Mouse (Mus musculus) stomach, embryonic 16.5 days (tissue): ENCODE measurements around the gene Ap1s1. TPM values are rescaled to one million over a fixed set of nuclear protein-coding genes. Genes with fewer than 3 reads are reported as not detected.

Source experiments
- ATAC-seq: fragments of 200-750 bp; cut with Nextera tagmentation; 2 replicates; pipeline ENCODE4 v1.8.0; 2017; ENCODE audit warnings: moderate number of reproducible peaks, moderate TSS enrichment; ENCODE audit not compliant: insufficient read depth, low FRiP score
- H3K27ac ChIP-seq: fragments of 300-500 bp; sonication (generic); 2 replicates; pipeline ENCODE4 v1.5.1; 2014; ENCODE audit warnings: low read length
- H3K27me3 ChIP-seq: fragments of 300-500 bp; sonication (generic); 2 replicates; pipeline ENCODE4 v1.6.1; 2014; ENCODE audit warnings: low read length, control low read depth, mixed read lengths; ENCODE audit not compliant: control insufficient read depth, insufficient read depth
- H3K36me3 ChIP-seq: fragments of 300-500 bp; sonication (generic); 2 replicates; pipeline ENCODE4 v1.6.1; 2014; ENCODE audit warnings: low read length; ENCODE audit not compliant: control insufficient read depth, insufficient read depth
- H3K4me1 ChIP-seq: fragments of 300-500 bp; sonication (generic); 2 replicates; pipeline ENCODE4 v1.6.1; 2014; ENCODE audit warnings: low read length, control low read depth, mixed read lengths; ENCODE audit not compliant: control insufficient read depth, insufficient read depth
- H3K4me2 ChIP-seq: fragments of 300-500 bp; sonication (generic); 2 replicates; pipeline ENCODE4 v1.6.1; 2014; ENCODE audit warnings: low read depth, low read length, mixed read lengths
- H3K4me3 ChIP-seq: fragments of 300-500 bp; sonication (generic); replicated peaks from 2 replicates; pipeline ENCODE4 v1.5.1; 2014; ENCODE audit warnings: mild to moderate bottlenecking, low read length
- H3K9ac ChIP-seq: fragments of 300-500 bp; sonication (generic); 2 replicates; pipeline ENCODE4 v1.6.1; 2014; ENCODE audit warnings: low read length
- H3K9me3 ChIP-seq: fragments of 300-500 bp; sonication (generic); replicated peaks from 2 replicates; pipeline ENCODE4 v1.6.1; 2016; ENCODE audit warnings: low read length, control low read depth; ENCODE audit not compliant: control insufficient read depth
- WGBS: fragments of 180-500 bp; shearing (Covaris S2); extraction: QIAGEN DNeasy Blood & Tissue Kit; methylation state at CpG from one replicate; pipeline ENCODE4 v1.1.7; 2014; 5-methylcytosine and 5-hydroxymethylcytosine counted together
- polyA plus RNA-seq: library from polyadenylated mRNA; unstranded; fragments of >200 nt; fragmentation: Nextera tagmentation; extraction: Ambion mirVana; gene quantifications from 2 replicates; pipeline ENCODE4 v1.2.1, GENCODE M21; 2015

Ap1s1 gene
- polyA plus RNA-seq, 1 experiment from 2014 or later: 187 TPM

DNA sequence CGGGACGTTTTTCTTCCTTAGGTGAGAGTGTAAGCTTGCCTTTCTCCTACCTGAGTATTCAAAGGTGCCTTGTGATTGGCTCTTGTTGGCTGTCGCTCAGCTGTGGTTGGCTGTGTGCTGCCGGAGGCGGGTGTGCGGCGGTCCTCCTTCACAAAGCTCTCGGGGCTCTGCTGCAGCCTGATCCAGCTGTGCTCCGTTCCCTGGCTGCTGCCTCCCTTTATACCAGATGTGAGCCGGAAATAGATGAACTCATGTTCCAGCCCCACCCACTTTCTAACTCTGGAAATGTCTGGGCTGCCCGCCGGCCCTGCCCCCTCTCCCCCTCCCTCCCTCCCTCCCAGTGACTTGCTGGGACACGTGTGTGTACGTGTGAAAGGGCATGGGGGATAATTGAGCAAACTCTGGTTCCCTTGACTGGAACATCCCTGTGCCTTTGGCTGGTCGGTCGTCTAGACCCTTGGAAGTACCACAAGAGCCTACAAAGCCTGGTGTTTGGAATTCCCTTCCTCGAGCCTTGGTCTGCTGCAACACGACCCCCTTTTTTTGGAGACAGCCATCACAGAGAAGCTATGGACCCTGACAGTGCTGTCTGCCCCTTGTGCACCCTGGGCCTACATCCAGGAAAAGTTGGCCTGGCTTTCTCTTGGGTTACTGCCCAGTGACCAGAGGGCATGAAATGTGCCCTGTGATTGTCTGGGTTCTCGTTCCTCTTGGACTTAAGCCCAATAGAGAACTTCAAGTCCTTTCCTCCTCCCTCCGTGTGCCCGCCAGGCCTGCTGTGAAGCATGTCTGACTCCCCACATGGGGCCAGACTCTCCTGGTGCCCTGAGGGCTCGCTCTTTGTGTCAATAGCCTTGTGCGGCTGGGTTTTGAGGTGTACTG is 26.4 kb upstream of the Ap1s1 start, which contains the start of gene Serpine1:
Gene Serpine1, minus strand, starts transcription at position 190 of the 882 bp plus-strand sequence.
- Histone ChIP-seq H3K27ac (peak within 1 kb of the TSS; percentile 86), H3K4me1 (peaks cover 31% of the 10 kb centered on the region), H3K9ac (peak within 1 kb of the TSS; percentile 37; the same call in 1 of the 2 replicates)

DNA sequence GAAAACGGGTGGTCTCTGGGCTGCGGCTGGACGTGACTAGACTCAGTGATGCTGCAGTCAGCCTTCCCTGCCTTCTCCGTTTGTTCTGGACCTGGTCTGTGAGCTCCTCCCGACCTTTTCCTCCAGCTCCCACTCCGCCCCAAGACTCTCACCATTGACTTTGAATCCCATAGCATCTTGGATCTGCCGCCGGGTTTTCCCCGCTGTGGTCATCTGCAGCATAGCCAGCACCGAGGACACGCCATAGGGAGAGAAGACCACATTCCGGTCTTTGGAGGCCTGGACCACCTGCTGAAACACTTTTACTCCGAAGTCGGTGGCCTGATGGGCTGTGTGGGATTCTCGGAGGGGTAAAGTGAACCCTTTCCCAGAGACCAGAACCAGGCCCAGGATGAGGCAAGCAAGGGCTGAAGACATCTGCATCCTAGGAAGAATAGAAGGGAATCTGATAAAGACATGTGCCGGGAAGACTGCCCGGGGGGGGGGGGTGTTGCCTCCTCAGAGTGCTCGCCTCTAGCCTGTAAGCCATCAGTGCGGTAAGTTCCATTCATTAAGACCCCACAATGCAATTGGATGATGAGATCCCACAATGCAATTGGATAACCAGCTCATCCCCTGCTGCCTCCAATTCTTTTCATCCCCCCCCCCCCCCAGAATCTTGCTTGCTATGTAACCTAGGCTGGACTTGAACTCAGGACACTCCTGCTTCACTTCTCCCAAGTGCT is 25.1 kb upstream of the Ap1s1 start:
- H3K27me3 ChIP-seq: no peaks in the 10 kb centered on the region
- H3K4me3 ChIP-seq: no peak overlapping the region
- 83% methylated on average over 19 of the region's 19 CpGs for WGBS
- no peak overlapping the region for H3K4me2 ChIP-seq
- no peaks in the 10 kb centered on the region for H3K36me3 ChIP-seq
- no peak overlapping the region for H3K27ac ChIP-seq
- H3K9me3 ChIP-seq: no peaks in the 10 kb centered on the region
- H3K4me1 ChIP-seq: peaks cover 26% of the 10 kb centered on the region
- no peak for ATAC-seq
- H3K9ac ChIP-seq: no peak overlapping the region; the same call in 1 of the 2 replicates

More for the DNA sequence above, 26.4 kb upstream of the Ap1s1 start, which contains the start of gene Serpine1:
- Histone ChIP-seq H3K9me3 (no peaks in the 10 kb centered on the region), H3K4me2 (peak within 1 kb of the TSS; percentile 44), H3K4me3 (peak within 1 kb of the TSS; percentile 17), H3K36me3 (no peaks in the 10 kb centered on the region), H3K27me3 (no peaks in the 10 kb centered on the region)
- ATAC-seq: peak; percentile 91
- 15% methylated on average over 23 of the region's 23 CpGs for WGBS

DNA sequence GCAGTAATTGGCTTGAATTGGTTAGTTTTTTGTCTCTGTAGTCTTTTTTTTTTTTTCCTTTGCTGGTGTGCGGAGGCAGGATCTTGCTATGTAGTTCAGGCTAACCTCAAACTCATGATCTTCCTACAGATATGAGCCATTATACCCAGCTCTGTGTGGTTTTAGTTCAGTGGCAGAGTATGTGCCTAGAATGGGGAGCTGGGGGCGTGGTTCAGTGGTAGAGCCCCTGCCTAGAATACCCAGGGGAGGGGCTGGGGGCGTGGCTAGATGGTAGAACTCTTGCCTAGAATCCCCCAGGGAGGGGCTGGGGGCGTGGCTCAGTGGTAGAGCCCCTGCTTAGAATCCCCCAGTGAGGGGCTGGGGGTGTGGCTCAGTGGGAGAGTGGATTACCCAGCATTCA is 22.8 kb upstream of the Ap1s1 start:
- Histone ChIP-seq H3K9me3 (no peaks in the 10 kb centered on the region), H3K27ac (no peak overlapping the region), H3K4me3 (no peak overlapping the region), H3K4me1 (peaks cover 12% of the 10 kb centered on the region; the same call in 1 of the 2 replicates), H3K36me3 (no peaks in the 10 kb centered on the region), H3K9ac (no peak overlapping the region), H3K4me2 (no peak overlapping the region), H3K27me3 (no peaks in the 10 kb centered on the region)
- WGBS: 60% methylated on average over 4 of the region's 4 CpGs
- ATAC-seq: no peak

DNA sequence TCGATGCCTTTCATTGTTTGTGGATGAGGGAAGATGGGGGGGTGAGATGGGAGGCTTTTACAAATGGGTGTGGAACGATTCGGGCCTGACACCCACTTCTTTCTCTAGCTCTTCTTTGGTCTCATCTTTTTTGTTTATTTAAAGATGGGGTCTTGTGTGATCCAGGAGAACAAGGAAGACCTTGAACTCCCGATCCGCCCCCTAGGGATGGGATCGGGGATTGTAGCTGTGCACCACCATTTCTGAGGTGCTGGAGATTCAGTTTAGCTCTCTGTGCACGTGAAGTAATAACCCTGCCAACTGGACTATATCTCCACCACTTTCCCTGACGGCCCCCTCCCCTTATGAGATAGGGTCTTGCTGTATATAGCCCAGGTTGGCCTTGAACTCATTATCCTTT is 20.0 kb upstream of the Ap1s1 start:
- ATAC-seq: no peak
- Histone ChIP-seq H3K36me3 (no peaks in the 10 kb centered on the region), H3K27ac (no peak overlapping the region), H3K4me3 (no peak overlapping the region), H3K9ac (no peak overlapping the region), H3K9me3 (no peaks in the 10 kb centered on the region), H3K27me3 (no peaks in the 10 kb centered on the region), H3K4me2 (no peak overlapping the region), H3K4me1 (no peaks in the 10 kb centered on the region)
- 68% methylated on average over 8 of the region's 8 CpGs for WGBS

DNA sequence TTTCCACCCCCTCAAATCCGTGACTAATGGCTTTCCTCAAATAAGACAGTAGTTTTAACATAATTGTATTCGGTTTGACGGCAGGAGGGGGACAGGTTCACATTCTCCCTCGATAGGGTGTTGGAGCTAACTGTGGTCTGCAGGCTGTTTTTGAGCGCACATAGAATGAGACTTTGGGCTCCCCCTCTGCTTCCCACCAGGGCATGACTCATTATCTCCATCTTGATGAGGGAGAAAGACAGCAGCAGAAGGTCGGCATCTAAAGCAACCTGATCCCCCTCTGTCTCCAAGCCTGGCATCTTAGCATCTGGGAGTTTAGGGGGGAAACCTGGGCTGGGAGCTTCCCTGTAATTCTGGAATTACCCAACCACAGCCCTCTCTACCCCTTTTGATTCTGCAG is 19.5 kb upstream of the Ap1s1 start:
- no peak for ATAC-seq
- Histone ChIP-seq H3K27me3 (no peaks in the 10 kb centered on the region), H3K4me2 (no peak overlapping the region), H3K27ac (no peak overlapping the region), H3K4me3 (no peak overlapping the region), H3K9ac (no peak overlapping the region), H3K36me3 (no peaks in the 10 kb centered on the region), H3K9me3 (no peaks in the 10 kb centered on the region), H3K4me1 (no peaks in the 10 kb centered on the region)
- 61% methylated on average over 6 of the region's 6 CpGs for WGBS

DNA sequence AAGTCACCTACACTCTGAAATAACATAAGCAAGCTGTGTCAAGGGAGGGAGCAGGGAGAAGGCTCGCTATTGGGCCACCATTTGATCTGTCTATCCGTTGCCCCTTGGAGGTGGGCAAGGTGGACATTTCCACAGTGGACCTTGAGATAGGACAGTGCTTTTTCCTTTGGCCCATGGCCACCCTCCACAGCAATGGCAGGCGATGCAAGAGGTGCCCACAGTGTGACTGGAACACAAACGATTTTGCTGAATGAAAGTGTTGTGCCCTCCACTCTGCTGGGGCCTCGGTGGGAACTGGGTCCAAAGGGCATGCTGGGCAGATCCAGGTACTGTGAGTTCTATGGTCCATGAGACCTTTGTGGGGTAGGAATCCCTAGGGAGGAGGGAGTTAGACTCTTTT is 16.7 kb upstream of the Ap1s1 start:
- Histone ChIP-seq H3K36me3 (no peaks in the 10 kb centered on the region), H3K27ac (no peak overlapping the region), H3K4me2 (no peak overlapping the region), H3K9me3 (no peaks in the 10 kb centered on the region), H3K4me3 (no peak overlapping the region), H3K9ac (no peak overlapping the region), H3K4me1 (no peaks in the 10 kb centered on the region), H3K27me3 (no peaks in the 10 kb centered on the region)
- WGBS: 78% methylated on average over 5 of the region's 5 CpGs
- ATAC-seq: no peak

DNA sequence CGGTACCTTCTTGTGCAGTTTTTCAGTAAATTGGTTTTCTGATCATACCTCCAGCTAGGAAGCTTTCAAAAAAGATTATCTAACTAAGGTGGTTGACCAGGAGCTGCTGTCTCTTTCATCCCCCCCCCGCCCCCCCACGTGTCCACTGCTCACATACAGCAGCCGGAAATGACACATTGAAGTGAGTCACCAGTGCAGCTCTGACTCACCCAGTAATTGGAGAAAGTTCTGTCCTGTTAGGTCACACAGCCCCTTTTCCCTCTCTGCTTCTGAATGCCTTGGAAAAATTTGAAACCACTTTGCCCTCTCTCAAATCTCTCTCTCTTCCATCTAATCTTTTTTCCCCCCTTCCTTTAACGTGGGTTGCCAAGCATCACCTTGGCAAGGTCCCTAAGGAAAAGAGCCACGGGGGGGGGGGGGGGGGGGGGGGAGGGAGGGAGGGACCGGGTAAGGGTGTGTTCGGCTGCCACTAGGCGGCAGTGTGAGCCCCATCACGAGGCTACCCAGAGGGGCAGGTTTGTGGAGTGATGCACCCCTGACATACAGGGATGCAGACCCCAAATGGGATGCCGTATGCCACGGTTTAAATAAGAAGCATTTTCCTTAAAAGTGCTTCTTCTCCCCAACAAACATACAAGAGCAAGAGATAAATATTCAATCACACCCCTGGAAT is 16.0 kb upstream of the Ap1s1 start:
- H3K9ac ChIP-seq: no peak overlapping the region
- no peak for ATAC-seq
- H3K36me3 ChIP-seq: no peaks in the 10 kb centered on the region
- no peaks in the 10 kb centered on the region for H3K27me3 ChIP-seq
- no peak overlapping the region for H3K4me3 ChIP-seq
- no peaks in the 10 kb centered on the region for H3K9me3 ChIP-seq
- WGBS: 21% methylated on average over 11 of the region's 12 CpGs
- H3K4me1 ChIP-seq: no peaks in the 10 kb centered on the region
- no peak overlapping the region for H3K4me2 ChIP-seq
- H3K27ac ChIP-seq: no peak overlapping the region

DNA sequence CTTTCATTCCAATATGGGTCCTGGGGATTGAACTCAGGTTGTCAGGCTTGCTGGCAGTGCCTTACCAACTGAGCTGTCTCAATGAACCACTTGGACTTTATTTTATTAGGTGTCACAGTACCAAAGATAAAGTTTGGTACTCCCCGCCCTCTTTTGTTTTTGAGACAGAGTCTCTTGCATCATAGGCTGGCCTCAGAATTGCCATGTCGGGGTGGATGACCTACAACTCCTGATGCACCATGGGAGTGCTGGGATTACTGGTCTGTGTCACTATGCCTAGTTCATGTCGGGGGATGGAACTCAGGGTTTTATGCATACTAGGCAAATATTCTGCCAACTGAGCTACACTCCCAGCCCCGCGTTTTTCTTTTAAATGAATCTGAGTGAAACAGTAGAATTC is 8.9 kb upstream of the Ap1s1 start:
- no peaks in the 10 kb centered on the region for H3K9me3 ChIP-seq
- no peaks in the 10 kb centered on the region for H3K36me3 ChIP-seq
- no peak overlapping the region for H3K4me2 ChIP-seq
- H3K9ac ChIP-seq: no peak overlapping the region
- no peaks in the 10 kb centered on the region for H3K4me1 ChIP-seq
- no peak for ATAC-seq
- no peak overlapping the region for H3K4me3 ChIP-seq
- H3K27ac ChIP-seq: no peak overlapping the region
- H3K27me3 ChIP-seq: peaks cover under 1% of the 10 kb centered on the region; the same call in 1 of the 2 replicates
- 76% methylated on average over 5 of the region's 5 CpGs for WGBS
